Mouse (Mus musculus) embryonic fibroblast, embryonic 13.5 days (primary cell): Measurements from ENCODE around the gene Nhs.
"Not testable (repeated sequence)": the region's sequence is repeated elsewhere in the genome, so short reads cannot be mapped to it uniquely, and the experiment has no call there.

ENCODE experiments used
- CTCF ChIP-seq: IDR thresholded peaks from 2 replicates; pipeline ENCODE4 v1.5.1; 2011; ENCODE audit warnings: mild to moderate bottlenecking, control low read depth, low read length, moderate library complexity, borderline replicate concordance; ENCODE audit not compliant: insufficient read depth
- POLR2A ChIP-seq: IDR thresholded peaks from 2 replicates; pipeline ENCODE4 v1.6.1; 2011; ENCODE audit warnings: low read depth, mild to moderate bottlenecking, control low read depth, low read length, moderate library complexity

- not testable (repeated sequence) for TF ChIP-seq POLR2A, CTCF
These were observed 333.3 kb downstream of the Nhs start for GRCm38 (mm10) chrX:161826186-161826585.
